Mouse (Mus musculus): ENCODE results near the gene Psmd8.
A peak's percentile ranks its signal among the peaks of the same experiment; 100 is the strongest.

DNA sequence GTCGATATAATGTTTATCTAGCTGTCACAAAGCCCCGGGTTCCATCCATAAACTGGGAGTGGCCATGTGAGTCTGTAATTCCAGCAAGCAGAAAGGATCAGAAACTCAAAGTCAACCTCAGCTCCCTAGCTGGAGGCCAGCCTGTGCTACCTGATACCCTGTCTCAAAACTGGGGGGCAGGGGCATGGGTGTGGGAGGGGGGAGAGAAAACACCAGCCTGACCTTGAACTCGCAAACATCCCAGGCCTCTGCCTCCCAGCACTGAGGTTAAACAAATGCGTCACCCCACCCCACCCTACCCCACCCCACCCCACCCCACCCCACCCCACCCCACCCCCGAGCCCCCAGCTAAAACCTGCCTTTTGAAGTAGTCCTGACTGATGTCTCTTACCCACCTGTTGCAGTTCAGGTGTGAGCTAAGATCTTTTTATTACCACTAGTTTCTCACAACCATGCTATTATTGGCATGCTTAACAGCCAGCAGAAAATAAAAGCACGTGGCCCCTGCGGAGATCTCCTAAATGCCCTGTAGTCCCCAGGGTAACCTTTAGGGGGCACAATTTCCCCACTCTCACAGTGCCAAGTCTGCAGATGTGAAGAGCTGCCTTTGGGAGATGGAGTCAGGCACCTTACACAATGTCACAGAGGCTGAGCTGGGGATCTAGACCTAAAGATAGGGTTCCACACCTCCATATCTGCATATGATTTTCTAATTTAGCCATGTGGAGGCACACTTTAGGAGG lies 54.2 kb downstream of the Psmd8 start:
- TF ChIP-seq POLR2A (IDR thresholded peaks at IDR 0.05; ENCODE audit: borderline replicate concordance, low read depth, low read length) = no peak
- TF ChIP-seq CTCF (IDR thresholded peaks at IDR 0.05; ENCODE audit: low read depth, low read length) = peak; percentile 74
